Mouse (Mus musculus) stomach, embryonic 15.5 days (tissue): ENCODE data around the gene Gm6034. TPM values are rescaled to one million over a fixed set of nuclear protein-coding genes. Genes with fewer than 3 reads are reported as not detected.
"Not testable (repeated sequence)": the region's sequence is repeated elsewhere in the genome, so short reads cannot be mapped to it uniquely, and the experiment has no call there.

Source experiments
- ATAC-seq: fragments of 200-750 bp; cut with Nextera tagmentation; 2 replicates; pipeline ENCODE4 v1.8.0; 2017; ENCODE audit warnings: low read depth, moderate number of reproducible peaks, moderate TSS enrichment; ENCODE audit not compliant: insufficient read depth, low FRiP score
- H3K27ac ChIP-seq: fragments of 300-500 bp; sonication (generic); 2 replicates; pipeline ENCODE4 v1.5.1; 2015; ENCODE audit warnings: mild to moderate bottlenecking, inconsistent platforms
- H3K27me3 ChIP-seq: fragments of 300-500 bp; sonication (generic); replicated peaks from 2 replicates; pipeline ENCODE4 v1.6.1; 2015; ENCODE audit warnings: inconsistent platforms
- H3K36me3 ChIP-seq: fragments of 300-500 bp; sonication (generic); 2 replicates; pipeline ENCODE4 v1.6.1; 2015; ENCODE audit warnings: inconsistent platforms
- H3K4me1 ChIP-seq: fragments of 300-500 bp; sonication (generic); 2 replicates; pipeline ENCODE4 v1.6.1; 2015; ENCODE audit warnings: inconsistent platforms
- H3K4me2 ChIP-seq: fragments of 300-500 bp; sonication (generic); 2 replicates; pipeline ENCODE4 v1.6.1; 2015; ENCODE audit warnings: mild to moderate bottlenecking, inconsistent platforms
- H3K4me3 ChIP-seq: fragments of 300-500 bp; sonication (generic); replicated peaks from 2 replicates; pipeline ENCODE4 v1.5.1; 2015; ENCODE audit warnings: inconsistent platforms
- H3K9ac ChIP-seq: fragments of 300-500 bp; sonication (generic); 2 replicates; pipeline ENCODE4 v1.6.1; 2015; ENCODE audit warnings: inconsistent platforms
- H3K9me3 ChIP-seq: fragments of 300-500 bp; sonication (generic); 2 replicates; pipeline ENCODE4 v1.6.1; 2016; ENCODE audit warnings: inconsistent platforms
- WGBS: fragments of 180-500 bp; shearing (Covaris S2); methylation state at CpG from one replicate; pipeline ENCODE4 v1.1.7; 2015; 5-methylcytosine and 5-hydroxymethylcytosine counted together
- polyA plus RNA-seq: library from polyadenylated mRNA; unstranded; fragments of >200 nt; fragmentation: Nextera tagmentation; extraction: Ambion mirVana; gene quantifications from 2 replicates; pipeline ENCODE4 v1.2.1, GENCODE M21; 2015

Gm6034 gene
- polyA plus RNA-seq, 1 experiment from 2014 or later, result 0.13 TPM

DNA sequence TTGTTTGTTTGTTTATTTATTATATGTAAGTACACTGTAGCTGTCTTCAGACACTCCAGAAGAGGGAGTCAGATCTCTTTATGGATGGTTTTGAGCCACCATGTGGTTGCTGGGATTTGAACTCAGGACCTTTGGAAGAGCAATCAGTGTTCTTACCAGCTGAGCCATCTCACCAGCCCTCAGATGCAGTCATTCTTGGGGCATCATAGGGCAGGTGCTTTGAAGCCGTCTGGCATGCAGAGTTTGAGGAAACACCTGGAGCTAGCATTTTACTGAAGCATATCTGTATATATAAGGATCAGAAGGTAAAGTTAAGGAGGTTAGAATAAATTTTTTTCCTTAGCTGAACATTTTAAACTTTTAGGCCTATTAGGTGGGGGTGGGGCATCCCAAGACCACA lies 43.2 kb downstream of the Gm6034 start:
- H3K4me1 ChIP-seq, ATAC-seq, H3K4me2 ChIP-seq, H3K9me3 ChIP-seq, H3K36me3 ChIP-seq, H3K4me3 ChIP-seq, H3K9ac ChIP-seq, H3K27ac ChIP-seq: not testable (repeated sequence)
- H3K27me3 ChIP-seq, result peaks cover 21% of the 10 kb centered on the region
- 46% methylated on average over 1 of the region's 1 CpGs for WGBS

DNA sequence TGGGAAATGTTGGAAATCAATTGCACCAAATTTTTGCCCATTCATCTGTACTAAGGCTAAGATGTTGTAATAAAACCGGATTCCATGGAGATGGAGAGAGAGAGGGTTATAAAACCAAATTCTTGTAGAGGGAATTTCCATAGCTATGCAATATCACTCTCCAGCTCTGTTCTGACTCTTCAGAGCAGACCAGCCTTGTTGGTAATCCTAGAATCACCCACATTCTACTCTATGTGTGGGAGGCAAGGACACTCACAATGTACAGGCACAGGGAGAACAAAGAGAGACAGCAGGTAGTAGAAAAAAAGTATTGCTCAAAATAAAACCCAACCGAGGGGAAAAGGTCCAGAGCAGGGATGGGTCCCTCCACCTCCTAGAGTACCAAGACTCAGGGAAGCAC lies 49.2 kb downstream of the Gm6034 start:
- not testable (repeated sequence) for ATAC-seq, H3K4me1 ChIP-seq, H3K36me3 ChIP-seq, H3K4me3 ChIP-seq, H3K9me3 ChIP-seq, H3K9ac ChIP-seq, H3K4me2 ChIP-seq, H3K27me3 ChIP-seq, H3K27ac ChIP-seq
- no CpG with 5 or more reads among the region's 2 CpGs for whole genome bisulfite sequencing

DNA sequence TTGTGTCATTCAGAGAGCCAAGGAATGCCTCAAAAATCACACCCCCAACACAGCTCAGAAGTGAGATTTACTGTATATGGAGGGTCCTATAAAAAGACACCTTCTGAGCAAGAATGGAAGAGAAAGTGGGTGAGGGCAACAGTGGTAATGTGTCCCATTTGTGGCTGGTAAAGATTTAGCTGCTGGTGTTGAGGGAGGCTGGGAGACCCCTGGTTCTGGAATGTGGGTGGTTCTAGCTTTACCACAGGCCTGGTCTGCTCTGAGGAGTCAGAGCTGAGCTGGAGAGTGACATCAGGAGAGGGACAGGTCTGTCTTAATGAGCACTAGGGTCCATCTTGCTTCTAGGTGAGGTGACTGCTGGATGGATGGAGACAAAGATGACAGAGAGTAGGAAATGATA lies 49.8 kb downstream of the Gm6034 start:
- not testable (repeated sequence) for ATAC-seq, H3K36me3 ChIP-seq, H3K4me1 ChIP-seq, H3K4me3 ChIP-seq, H3K4me2 ChIP-seq, H3K9ac ChIP-seq, H3K27me3 ChIP-seq, H3K27ac ChIP-seq, H3K9me3 ChIP-seq

DNA sequence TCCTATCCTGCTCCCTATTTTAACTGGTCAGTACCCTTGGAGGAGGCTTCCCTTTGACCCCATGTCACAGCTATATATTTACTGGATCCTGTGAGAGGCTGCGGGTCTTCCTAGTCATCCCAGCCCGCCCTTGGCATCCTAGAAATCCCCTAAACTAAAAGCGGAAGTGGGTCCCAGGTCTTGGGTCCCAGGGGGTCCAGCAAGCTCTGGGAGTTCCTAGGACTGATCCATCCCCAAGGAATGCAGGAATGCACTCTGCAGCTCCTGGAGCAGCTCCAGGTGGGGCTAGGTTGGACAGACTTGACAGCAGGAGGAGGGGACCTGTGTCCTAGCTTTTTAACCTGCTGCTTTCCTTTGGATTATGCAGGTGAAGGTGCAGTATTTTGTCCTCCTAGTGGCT lies 51.2 kb downstream of the Gm6034 start:
- ATAC-seq, result no peak

DNA sequence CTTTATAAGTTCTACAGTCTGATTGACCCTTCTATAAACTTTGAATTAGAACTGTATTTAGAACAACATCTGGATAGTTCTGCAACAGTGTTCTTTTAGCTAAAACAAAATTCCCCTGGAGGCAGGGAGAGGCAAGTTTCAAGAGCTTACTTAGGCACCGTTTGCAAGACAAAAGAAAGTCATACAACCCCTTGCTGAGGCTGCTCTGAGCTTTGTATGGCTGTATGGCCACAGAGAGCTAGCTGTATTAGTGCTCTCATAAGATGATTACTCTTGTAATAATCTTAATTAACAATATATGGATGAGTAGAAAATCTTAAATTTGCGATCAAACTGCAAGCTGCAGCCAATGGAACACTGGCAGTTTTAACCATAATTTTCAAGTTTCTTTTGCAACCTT lies 56.8 kb downstream of the Gm6034 start:
- not testable (repeated sequence) for H3K4me2 ChIP-seq, H3K4me1 ChIP-seq, H3K27ac ChIP-seq, H3K9ac ChIP-seq, H3K36me3 ChIP-seq, H3K4me3 ChIP-seq, H3K27me3 ChIP-seq, H3K9me3 ChIP-seq, ATAC-seq
- WGBS, result 67% methylated on average over 2 of the region's 2 CpGs

More for the DNA sequence above, 51.2 kb downstream of the Gm6034 start:
- H3K36me3 ChIP-seq, result no peaks in the 10 kb centered on the region
- no peak overlapping the region for H3K9ac ChIP-seq
- no peak overlapping the region for H3K4me3 ChIP-seq
- no peak overlapping the region for H3K4me2 ChIP-seq
- no peak overlapping the region for H3K27ac ChIP-seq
- 21% methylated on average over 3 of the region's 3 CpGs for WGBS
- no peaks in the 10 kb centered on the region; the same call in 1 of the 2 replicates for H3K27me3 ChIP-seq
- no peaks in the 10 kb centered on the region for H3K9me3 ChIP-seq
- no peaks in the 10 kb centered on the region for H3K4me1 ChIP-seq

DNA sequence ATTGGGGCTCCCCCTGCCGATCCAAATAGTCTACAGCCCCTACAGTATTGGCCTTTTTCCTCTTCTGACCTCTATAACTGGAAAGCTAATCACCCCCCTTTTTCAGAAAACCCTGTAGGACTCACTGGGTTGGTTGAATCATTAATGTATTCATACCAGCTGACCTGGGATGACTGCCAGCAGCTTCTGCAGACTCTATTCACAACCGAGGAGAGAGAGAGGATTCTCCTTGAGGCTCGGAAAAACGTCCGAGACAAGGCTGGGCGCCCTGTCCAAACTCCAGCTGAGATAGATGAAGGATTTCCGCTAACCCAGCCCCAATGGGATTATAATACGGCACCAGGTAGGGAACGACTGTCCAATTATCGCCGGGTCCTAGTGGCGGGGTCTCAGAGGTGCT lies 59.3 kb downstream of the Gm6034 start:
- WGBS, result 86% methylated on average over 12 of the region's 12 CpGs
- H3K9me3 ChIP-seq, H3K27me3 ChIP-seq, H3K4me2 ChIP-seq, H3K9ac ChIP-seq, H3K36me3 ChIP-seq, H3K4me1 ChIP-seq, H3K4me3 ChIP-seq, ATAC-seq, H3K27ac ChIP-seq: not testable (repeated sequence)

Other genes with a start within 250 kb of the Gm6034 start
- gene Ier3, start 221.3 kb upstream of the Gm6034 start, polyA plus RNA-seq, result 14.5 and 16.7 TPM in 2 replicates
- 45.3 and 46.0 TPM in 2 replicates for gene Flot1, start 219.7 kb upstream of the Gm6034 start, polyA plus RNA-seq
- 762 and 772 TPM in 2 replicates for gene Tubb5, start 204.7 kb upstream of the Gm6034 start, polyA plus RNA-seq
- 15.2 and 19.7 TPM in 2 replicates for gene Mdc1, start 201.4 kb upstream of the Gm6034 start, polyA plus RNA-seq
- gene Nrm, start 181.6 kb upstream of the Gm6034 start, polyA plus RNA-seq, result 54.0 and 54.7 TPM in 2 replicates
- gene Ppp1r18, start 177.4 kb upstream of the Gm6034 start, polyA plus RNA-seq, result 17.0 and 18.6 TPM in 2 replicates
- 37.8 and 41.4 TPM in 2 replicates for gene Dhx16, start 163.1 kb upstream of the Gm6034 start, polyA plus RNA-seq
- gene 2310061I04Rik, start 145.5 kb upstream of the Gm6034 start, polyA plus RNA-seq, result 21.7 and 23.9 TPM in 2 replicates
- 53.2 and 62.8 TPM in 2 replicates for gene Atat1, start 132.9 kb upstream of the Gm6034 start, polyA plus RNA-seq
- 89.5 and 101 TPM in 2 replicates for gene Mrps18b, start 126.6 kb upstream of the Gm6034 start, polyA plus RNA-seq
- 32.3 and 36.4 TPM in 2 replicates for gene Ppp1r10, start 126.5 kb upstream of the Gm6034 start, polyA plus RNA-seq
- gene Abcf1, start 73.2 kb upstream of the Gm6034 start, polyA plus RNA-seq, result 94.0 and 94.7 TPM in 2 replicates
- 41.4 and 47.0 TPM in 2 replicates for gene Gnl1, start 63.1 kb upstream of the Gm6034 start, polyA plus RNA-seq
- 27.6 and 29.0 TPM in 2 replicates for gene Prr3, start 62.7 kb upstream of the Gm6034 start, polyA plus RNA-seq
- gene H2-T24, start 22.4 kb upstream of the Gm6034 start, polyA plus RNA-seq, result 2.6 and 4.2 TPM in 2 replicates
- gene H2-T23, start 10.1 kb upstream of the Gm6034 start, polyA plus RNA-seq, result 11.4 and 14.8 TPM in 2 replicates
- gene H2-T22, start 214 bp upstream of the Gm6034 start, polyA plus RNA-seq, result 17.3 and 18.8 TPM in 2 replicates
- gene Gm11127, start 15.4 kb downstream of the Gm6034 start, polyA plus RNA-seq, result 0.28 and 0.50 TPM in 2 replicates
- gene Gm19684, start 78.7 kb downstream of the Gm6034 start, polyA plus RNA-seq, result not detected in 2 replicates
- gene Gm7030, start 86.5 kb downstream of the Gm6034 start, polyA plus RNA-seq, result 0.30 TPM in 1 of 2 replicates, not detected in the other
- gene Gm8909, start 125.6 kb downstream of the Gm6034 start, polyA plus RNA-seq, result 0.79 and 0.94 TPM in 2 replicates
- 4.5 and 5.6 TPM in 2 replicates for gene H2-T3, start 147.3 kb downstream of the Gm6034 start, polyA plus RNA-seq
- 116 and 124 TPM in 2 replicates for gene Rpp21, start 215.1 kb downstream of the Gm6034 start, polyA plus RNA-seq
- gene Trim39, start 229.3 kb downstream of the Gm6034 start, polyA plus RNA-seq, result 16.4 and 17.3 TPM in 2 replicates
- not detected in 2 replicates for gene H2-M10.2, start 243.5 kb downstream of the Gm6034 start, polyA plus RNA-seq